Mouse (Mus musculus) bone marrow macrophage, adult 2 months (primary cell): Measurements from ENCODE around the gene Ptk7. TPM values are rescaled to one million over a fixed set of nuclear protein-coding genes. Genes with fewer than 3 reads are reported as not detected.

Source experiments
- H3K27ac ChIP-seq: 2 replicates; pipeline ENCODE4 v1.5.1; 2012; ENCODE audit warnings: low read depth, low read length; ENCODE audit not compliant: insufficient read depth
- H3K4me1 ChIP-seq: 2 replicates; pipeline ENCODE4 v1.6.1; 2012; ENCODE audit warnings: low read length; ENCODE audit not compliant: control insufficient read depth, insufficient read depth
- H3K4me3 ChIP-seq: 2 replicates; pipeline ENCODE4 v1.5.1; 2012; ENCODE audit warnings: mild to moderate bottlenecking, low read length, moderate library complexity; ENCODE audit not compliant: insufficient read depth
- CTCF ChIP-seq: IDR thresholded peaks from 2 replicates; pipeline ENCODE4 v1.5.1; 2012; ENCODE audit warnings: low read depth, mild to moderate bottlenecking, low read length, moderate library complexity
- POLR2A ChIP-seq: IDR thresholded peaks from 2 replicates; pipeline ENCODE4 v1.6.1; 2012; ENCODE audit warnings: mild to moderate bottlenecking, low read depth, low read length, borderline replicate concordance
- polyA plus RNA-seq: library from polyadenylated mRNA; stranded (reverse); fragments of >200 nt; gene quantifications from 2 replicates; pipeline ENCODE4 v1.2.4, GENCODE M21; 2012; ENCODE audit not compliant: missing spikeins, insufficient read depth, insufficient read length

Ptk7 gene
- polyA plus RNA-seq: 0.43 and 0.56 TPM in 2 replicates

DNA sequence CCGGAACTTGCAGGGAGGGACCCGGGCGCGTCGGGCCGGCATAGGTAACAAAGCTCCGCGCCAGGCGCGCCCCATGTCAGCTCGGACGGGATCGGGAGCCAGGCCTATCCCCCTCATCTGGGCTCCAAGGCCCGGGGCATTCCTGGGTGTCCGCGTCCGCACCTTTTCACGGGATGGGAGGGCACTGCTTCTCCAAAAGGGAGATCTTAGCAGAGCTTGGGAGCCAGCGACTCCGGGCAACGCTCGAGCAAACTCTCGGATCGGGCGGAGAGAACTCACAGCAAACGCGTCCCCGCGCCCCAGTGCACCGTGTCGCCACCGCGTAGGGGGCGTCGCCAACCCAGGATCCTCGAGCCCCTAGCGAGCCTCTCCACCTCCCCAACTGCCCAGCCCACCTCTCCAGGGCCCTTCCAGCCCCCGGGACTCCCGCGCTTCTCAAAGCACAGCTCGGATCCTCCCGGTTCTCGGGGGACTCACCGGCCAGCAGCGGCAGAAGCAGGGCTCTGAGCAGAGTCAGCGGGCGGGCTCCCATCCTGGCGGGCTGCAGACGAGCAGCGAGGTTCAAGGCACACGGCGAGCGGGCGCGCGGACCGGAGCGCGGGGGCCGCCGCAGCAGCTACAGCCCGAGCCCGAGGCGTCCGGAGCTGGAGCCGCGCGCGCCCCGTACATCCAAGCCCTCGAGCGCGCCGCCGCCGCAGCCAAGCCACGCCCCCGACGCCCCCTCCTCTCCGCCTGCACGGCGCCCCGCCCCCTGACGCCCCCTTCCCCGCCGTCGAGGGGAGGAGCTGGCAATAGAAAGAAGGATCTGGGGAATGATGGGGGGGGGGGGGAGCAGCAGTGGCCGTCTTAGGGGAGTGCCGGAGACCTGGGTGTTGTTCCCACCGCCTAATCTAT, at the start of gene Ptk7:
Ptk7 (minus strand) TSS at position 714 of the 894 bp plus-strand sequence.
- TF ChIP-seq CTCF (no peak), POLR2A (no peak)
- peaks cover 6% of the 10 kb centered on the region; the same call in 1 of the 2 replicates for H3K4me1 ChIP-seq
- H3K4me3 ChIP-seq: peak within 1 kb of the TSS; percentile 57
- H3K27ac ChIP-seq: no peak within 1 kb of the TSS

GRCm38 (mm10) chr17:46678911-46679310, 49.6 kb upstream of the Ptk7 start:
- TF ChIP-seq POLR2A (no peak), CTCF (no peak)
- Histone ChIP-seq H3K4me3 (peak overlapping the region; percentile 96; the same call in 1 of the 2 replicates), H3K4me1 (peaks cover 8% of the 10 kb centered on the region), H3K27ac (no peak overlapping the region)

DNA sequence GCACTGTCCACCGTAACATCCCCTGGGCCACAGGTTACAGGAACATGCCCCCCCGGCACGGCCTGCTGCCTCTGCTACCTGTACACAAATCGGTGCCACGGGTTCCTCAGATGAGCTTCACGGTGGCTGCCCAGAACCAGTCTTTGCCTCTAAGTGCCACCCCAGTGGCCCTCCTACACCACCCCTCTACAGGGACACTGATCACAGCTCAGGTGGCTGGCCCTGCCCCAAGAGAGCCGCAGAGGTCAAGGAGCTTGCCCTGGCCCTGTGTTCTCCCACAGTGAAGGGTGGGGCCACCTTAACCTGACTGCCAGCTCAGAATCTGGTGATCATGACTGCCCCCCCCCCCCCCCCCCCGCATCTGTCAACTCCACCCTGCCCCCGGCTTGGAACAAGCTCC, 49.1 kb upstream of the Ptk7 start, which contains the start of gene Mea1:
Mea1 (plus strand) TSS at position 378 of the 400 bp plus-strand sequence.
- TF ChIP-seq CTCF (no peak), POLR2A (no peak)
- 0 out of 2 replicates have a peak within 1 kb of the TSS, but pooled peaks have one; percentile 75 for H3K27ac ChIP-seq
- peaks cover 8% of the 10 kb centered on the region for H3K4me1 ChIP-seq
- peak within 1 kb of the TSS; percentile 96 for H3K4me3 ChIP-seq

DNA sequence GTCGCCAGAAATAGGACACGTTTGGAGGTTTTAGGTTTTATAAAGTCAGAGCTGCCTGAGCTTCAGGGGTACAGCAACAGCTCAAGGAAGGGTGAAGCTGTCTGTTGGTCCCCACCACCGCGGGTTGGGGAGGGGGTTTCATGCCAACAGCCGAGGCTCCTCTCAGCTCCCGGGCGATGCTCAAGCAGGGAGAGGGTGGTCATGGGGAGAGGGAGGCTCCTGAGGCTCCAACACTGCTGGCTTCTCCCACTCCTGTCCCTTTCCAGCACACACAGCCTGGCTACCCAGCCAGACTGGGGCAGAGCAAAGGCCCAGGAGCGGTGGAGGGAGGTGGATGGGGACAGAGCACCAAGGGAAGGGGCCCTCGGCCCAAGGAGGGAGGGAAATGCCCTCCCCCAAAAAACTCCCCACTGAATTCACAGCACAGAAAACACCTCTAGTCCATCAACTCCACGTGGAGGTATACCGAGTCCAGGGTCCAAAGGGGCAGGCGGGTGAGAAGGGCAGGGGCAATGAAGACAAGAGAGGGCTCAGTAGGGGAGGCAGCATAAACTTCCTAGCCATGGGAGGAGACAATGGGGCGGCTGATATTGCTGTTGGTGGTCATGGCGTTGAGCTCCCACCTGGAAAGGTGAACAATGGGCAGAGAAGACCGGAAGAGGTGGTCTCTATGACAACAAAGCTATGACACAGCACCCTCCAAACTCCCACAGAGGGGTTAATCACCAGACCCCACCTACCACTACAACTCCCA, 45.4 kb upstream of the Ptk7 start:
- H3K4me1 ChIP-seq: peaks cover 10% of the 10 kb centered on the region
- 0 out of 2 replicates have a peak overlapping the region, but pooled peaks have one; percentile 7 for H3K27ac ChIP-seq
- TF ChIP-seq POLR2A (no peak), CTCF (no peak)
- peak overlapping the region; percentile 72 for H3K4me3 ChIP-seq

- H3K4me3 ChIP-seq: peak within 1 kb of the TSS; percentile 72
- peaks cover 5% of the 10 kb centered on the region for H3K4me1 ChIP-seq
- no peak for TF ChIP-seq CTCF
- peak within 1 kb of the TSS; percentile 68 for H3K27ac ChIP-seq
Observed at GRCm38 (mm10) chr17:46673850-46674529, 44.7 kb upstream of the Ptk7 start, which contains the start of gene Rrp36. TSS of gene Rrp36 (minus strand) at chr17:46674352.

DNA sequence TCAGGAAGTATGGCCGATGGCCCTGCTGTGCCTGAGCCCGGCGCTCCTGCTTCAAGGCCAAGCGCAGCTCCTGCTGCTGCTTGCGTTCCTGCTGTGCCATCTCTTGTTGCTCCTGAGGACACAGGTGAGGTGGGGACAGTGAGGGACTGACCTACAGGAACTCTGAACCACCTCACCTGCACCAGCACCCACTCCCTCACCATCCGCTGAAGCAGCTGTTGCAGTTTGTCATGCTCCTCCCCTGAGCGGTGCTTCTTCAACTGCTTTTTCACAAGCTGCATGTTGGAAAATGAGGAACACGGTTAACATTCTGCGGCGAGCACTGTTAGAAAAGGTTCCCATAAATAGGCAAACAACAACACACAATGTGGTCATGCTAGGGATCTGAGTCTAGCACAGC, 40.6 kb upstream of the Ptk7 start:
- H3K4me3 ChIP-seq: no peak overlapping the region
- 0 out of 2 replicates have a peak, but pooled peaks cover 2% of the 10 kb centered on the region for H3K4me1 ChIP-seq
- no peak overlapping the region for H3K27ac ChIP-seq
- TF ChIP-seq CTCF (no peak), POLR2A (no peak)

- H3K27ac ChIP-seq: no peak overlapping the region
- no peak for TF ChIP-seq CTCF
- TF ChIP-seq POLR2A: no peak
- no peak overlapping the region for H3K4me3 ChIP-seq
- no peaks in the 10 kb centered on the region for H3K4me1 ChIP-seq
Observed at GRCm38 (mm10) chr17:46667712-46668111, 38.4 kb upstream of the Ptk7 start.

DNA sequence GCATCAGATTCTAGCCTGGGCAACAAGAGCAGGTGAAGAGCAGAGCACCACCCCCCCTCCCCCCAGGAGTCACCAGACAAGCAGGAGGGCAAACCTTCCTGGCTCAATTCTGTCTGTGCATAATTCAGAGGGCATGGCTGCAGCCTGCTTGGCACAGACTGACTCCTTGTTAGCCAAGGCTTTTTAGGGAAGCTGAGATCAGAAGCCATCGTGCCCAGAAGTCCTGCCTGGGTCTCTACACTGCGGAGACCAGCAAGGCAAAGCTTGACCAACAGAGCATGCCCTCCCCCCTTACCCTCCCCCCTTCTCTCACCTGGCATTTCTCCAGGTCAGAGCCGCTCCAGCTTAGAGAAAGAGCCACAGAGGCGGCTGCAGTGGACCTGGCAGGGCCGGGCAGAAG, 33.4 kb upstream of the Ptk7 start:
- H3K4me1 ChIP-seq: no peaks in the 10 kb centered on the region
- no peak overlapping the region for H3K4me3 ChIP-seq
- TF ChIP-seq CTCF (no peak), POLR2A (no peak)
- no peak overlapping the region for H3K27ac ChIP-seq

DNA sequence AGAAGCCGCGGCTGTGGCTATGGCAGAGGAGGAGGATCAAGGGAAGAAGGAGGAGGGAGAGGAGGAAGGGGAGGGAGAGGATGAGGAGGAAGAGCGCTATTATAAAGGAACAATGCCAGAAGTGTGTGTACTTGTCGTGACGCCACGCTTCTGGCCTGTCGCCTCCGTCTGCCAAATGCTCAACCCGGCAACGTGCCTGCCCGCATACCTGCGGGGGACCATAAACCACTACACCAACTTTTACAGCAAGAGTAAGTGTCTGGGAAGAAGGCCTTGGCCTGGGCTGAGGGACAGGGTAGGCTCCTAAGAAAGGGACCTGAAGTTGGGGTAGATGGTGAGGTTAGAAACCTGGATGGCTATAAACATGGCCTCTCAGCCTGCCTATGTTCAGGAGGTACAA, 32.7 kb upstream of the Ptk7 start:
- H3K4me1 ChIP-seq: no peaks in the 10 kb centered on the region
- no peak overlapping the region for H3K4me3 ChIP-seq
- TF ChIP-seq CTCF (no peak), POLR2A (no peak)
- H3K27ac ChIP-seq: no peak overlapping the region

DNA sequence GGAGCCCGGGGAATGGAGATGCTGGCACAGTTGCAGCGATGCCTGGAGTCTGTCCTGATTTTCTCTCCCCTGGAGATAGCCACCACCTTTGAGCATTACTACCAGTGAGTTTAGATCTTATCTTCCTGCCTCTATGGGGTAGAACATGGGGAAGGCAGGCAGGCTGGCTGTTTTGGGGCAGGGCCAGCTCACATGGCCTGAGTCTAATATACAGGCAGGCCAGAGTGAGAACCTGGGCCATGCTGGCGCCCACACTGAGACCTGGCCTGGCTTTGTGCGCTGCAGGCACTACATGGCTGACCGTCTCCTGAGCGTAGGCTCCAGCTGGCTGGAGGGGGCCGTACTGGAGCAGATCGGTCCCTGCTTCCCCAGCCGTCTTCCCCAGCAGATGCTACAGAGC, 32.0 kb upstream of the Ptk7 start:
- Histone ChIP-seq H3K4me1 (no peaks in the 10 kb centered on the region), H3K4me3 (no peak overlapping the region), H3K27ac (no peak overlapping the region)
- TF ChIP-seq CTCF: no peak
- no peak for TF ChIP-seq POLR2A
